Mouse (Mus musculus) midbrain, postnatal 0 days (tissue): Measurements from ENCODE around the gene Cct7. TPM values are rescaled to one million over a fixed set of nuclear protein-coding genes. Genes with fewer than 3 reads are reported as not detected.

Experiments used
- ATAC-seq: fragments of 200-750 bp; cut with Nextera tagmentation; 2 replicates; pipeline ENCODE4 v1.8.0; 2017; ENCODE audit warnings: moderate number of reproducible peaks, mild to moderate bottlenecking, moderate TSS enrichment, moderate library complexity; ENCODE audit not compliant: low FRiP score
- DNase-seq: peaks from one replicate; pipeline ENCODE4 v3.0.0-alpha.2; 2015; ENCODE audit warnings: low spot score
- H3K27ac ChIP-seq: fragments of 300-500 bp; sonication (generic); 2 replicates; pipeline ENCODE4 v1.5.1; 2014; ENCODE audit warnings: low read depth, mild to moderate bottlenecking, low read length, mixed read lengths
- H3K27me3 ChIP-seq: fragments of 300-500 bp; sonication (generic); 2 replicates; pipeline ENCODE4 v1.6.1; 2014; ENCODE audit warnings: low read length, control low read depth, mixed read lengths; ENCODE audit not compliant: insufficient read depth
- H3K36me3 ChIP-seq: fragments of 300-500 bp; sonication (generic); 2 replicates; pipeline ENCODE4 v1.6.1; 2014; ENCODE audit warnings: low read length, control low read depth, mixed read lengths; ENCODE audit not compliant: insufficient read depth
- H3K4me1 ChIP-seq: fragments of 300-500 bp; sonication (generic); 2 replicates; pipeline ENCODE4 v1.6.1; 2014; ENCODE audit warnings: mild to moderate bottlenecking, control low read depth, antibody characterized with exemption, low read length, mixed read lengths; ENCODE audit not compliant: insufficient read depth
- H3K4me2 ChIP-seq: fragments of 300-500 bp; sonication (generic); 2 replicates; pipeline ENCODE4 v1.6.1; 2014; ENCODE audit warnings: low read depth, mild to moderate bottlenecking, low read length, mixed read lengths; ENCODE audit not compliant: poor library complexity, severe bottlenecking
- H3K4me3 ChIP-seq: fragments of 300-500 bp; sonication (generic); 2 replicates; pipeline ENCODE4 v1.5.1; 2014; ENCODE audit warnings: low read depth, mild to moderate bottlenecking, low read length, moderate library complexity
- H3K9ac ChIP-seq: fragments of 300-500 bp; sonication (generic); replicated peaks from 2 replicates; pipeline ENCODE4 v1.6.1; 2014; ENCODE audit warnings: mild to moderate bottlenecking, low read length, moderate library complexity, mixed read lengths; ENCODE audit not compliant: poor library complexity, severe bottlenecking
- H3K9me3 ChIP-seq: fragments of 300-500 bp; sonication (generic); 2 replicates; pipeline ENCODE4 v1.6.1; 2016; ENCODE audit warnings: low read length, control low read depth
- CTCF ChIP-seq: IDR thresholded peaks from 2 replicates; pipeline ENCODE4 v1.5.1; 2016; ENCODE audit warnings: antibody characterized with exemption, mild to moderate bottlenecking
- WGBS: fragments of 180-500 bp; shearing (Covaris S2); extraction: QIAGEN DNeasy Blood & Tissue Kit; methylation state at CpG from one replicate; pipeline ENCODE4 v1.1.7; 2014; 5-methylcytosine and 5-hydroxymethylcytosine counted together
- polyA plus RNA-seq: library from polyadenylated mRNA; unstranded; fragments of >200 nt; fragmentation: Nextera tagmentation; extraction: Ambion mirVana; gene quantifications from 2 replicates; pipeline ENCODE4 v1.2.1, GENCODE M21; 2015
- total RNA-seq: library from RNA; depleted of rRNA; stranded (reverse); fragments of >200 nt; gene quantifications from 2 replicates; pipeline ENCODE4 v1.2.3, GENCODE M21; 2014; rRNA removed

The Cct7 gene
- total and polyA plus RNA-seq, 2 experiments from 2014 or later, result 176 to 502 TPM

GRCm38 (mm10) chr6:85512577-85513530 lies 61.5 kb downstream of the Cct7 start:
- no peak for TF ChIP-seq CTCF
- peak overlapping the region; percentile 19; the same call in 1 of the 2 replicates for H3K9ac ChIP-seq
- H3K27me3 ChIP-seq, result peaks cover 51% of the 10 kb centered on the region

GRCm38 (mm10) chr6:85513531-85513910 lies 62.2 kb downstream of the Cct7 start, which contains the start of gene Egr4:
Egr4 (minus strand) TSS chr6:85513589.
- peaks cover 6% of the 10 kb centered on the region for H3K4me1 ChIP-seq
- ATAC-seq (peak; percentile 74), DNase-seq (peak; percentile 74)
- under 1% methylated on average over 33 of the region's 38 CpGs for WGBS
- peak within 1 kb of the TSS; percentile 29; the same call in 1 of the 2 replicates for H3K9ac ChIP-seq
- H3K27ac ChIP-seq, result no peak within 1 kb of the TSS
- H3K4me3 ChIP-seq, result peak within 1 kb of the TSS; percentile 52
- H3K27me3 ChIP-seq, result peaks cover 51% of the 10 kb centered on the region
- no peaks in the 10 kb centered on the region for H3K9me3 ChIP-seq
- TF ChIP-seq CTCF, result no peak
- H3K4me2 ChIP-seq, result peak within 1 kb of the TSS; percentile 87
- no peaks in the 10 kb centered on the region for H3K36me3 ChIP-seq

More at GRCm38 (mm10) chr6:85512577-85513530, 61.5 kb downstream of the Cct7 start:
- under 1% methylated on average over 71 of the region's 90 CpGs for WGBS
- Histone ChIP-seq H3K27ac (no peak overlapping the region), H3K4me1 (peaks cover 6% of the 10 kb centered on the region), H3K9me3 (no peaks in the 10 kb centered on the region), H3K4me2 (peak overlapping the region; percentile 87), H3K36me3 (no peaks in the 10 kb centered on the region), H3K4me3 (peak overlapping the region; percentile 52)
- ATAC-seq (peak; percentile 1; the same call in 1 of the 2 replicates), DNase-seq (no peak)

DNA sequence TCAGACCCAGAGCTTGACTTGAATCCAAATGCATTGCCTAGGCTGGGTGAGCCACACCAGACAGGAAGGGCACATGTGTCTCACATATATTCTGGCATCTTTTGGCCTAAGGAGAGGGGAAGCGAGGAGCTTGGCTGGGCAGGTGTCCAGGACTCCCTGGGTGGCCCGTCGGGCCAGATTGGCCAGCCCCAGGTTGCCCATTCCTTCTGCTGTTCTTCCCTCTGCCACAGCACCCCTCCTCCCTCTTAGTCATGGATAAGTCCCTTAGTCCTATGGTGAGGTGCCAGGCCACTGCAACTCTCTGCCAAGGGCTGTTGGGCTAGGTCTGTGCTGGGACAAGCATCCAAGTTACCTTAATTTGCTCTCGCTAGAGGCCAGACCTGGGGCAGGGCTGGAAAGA lies 64.6 kb downstream of the Cct7 start:
- H3K4me1 ChIP-seq, result peaks cover 6% of the 10 kb centered on the region
- no peak for TF ChIP-seq CTCF
- WGBS, result 77% methylated on average over 4 of the region's 4 CpGs
- no peaks in the 10 kb centered on the region for H3K36me3 ChIP-seq
- H3K27ac ChIP-seq, result no peak overlapping the region
- no peak overlapping the region for H3K4me2 ChIP-seq
- H3K27me3 ChIP-seq, result peaks cover 43% of the 10 kb centered on the region
- ATAC-seq, result no peak
- no peaks in the 10 kb centered on the region for H3K9me3 ChIP-seq
- DNase-seq, result peak; percentile 76
- no peak overlapping the region for H3K9ac ChIP-seq
- H3K4me3 ChIP-seq, result no peak overlapping the region

Other genes with a start within 250 kb of the Cct7 start
- 98.6 and 135 TPM in 2 replicates for gene Sfxn5, start 118.1 kb upstream of the Cct7 start, total RNA-seq
- 76.1 and 76.3 TPM in 2 replicates for gene Sfxn5, start 118.1 kb upstream of the Cct7 start, polyA plus RNA-seq
- 52.9 and 65.5 TPM in 2 replicates for gene Rab11fip5, start 76.9 kb upstream of the Cct7 start, total RNA-seq
- 24.3 and 27.2 TPM in 2 replicates for gene Rab11fip5, start 76.9 kb upstream of the Cct7 start, polyA plus RNA-seq
- gene Noto, start 27.6 kb upstream of the Cct7 start, total RNA-seq, result not detected in 2 replicates
- gene Noto, start 27.6 kb upstream of the Cct7 start, polyA plus RNA-seq, result not detected in 2 replicates
- gene Smyd5, start 19.5 kb upstream of the Cct7 start, total RNA-seq, result 66.6 and 71.4 TPM in 2 replicates
- gene Smyd5, start 19.5 kb upstream of the Cct7 start, polyA plus RNA-seq, result 65.6 and 66.5 TPM in 2 replicates
- 8.6 and 9.7 TPM in 2 replicates for gene Pradc1, start 456 bp downstream of the Cct7 start, total RNA-seq
- gene Pradc1, start 456 bp downstream of the Cct7 start, polyA plus RNA-seq, result 25.3 and 28.2 TPM in 2 replicates
- 58.1 and 67.3 TPM in 2 replicates for gene Fbxo41, start 51.5 kb downstream of the Cct7 start, total RNA-seq
- 12.1 and 13.3 TPM in 2 replicates for gene Fbxo41, start 51.5 kb downstream of the Cct7 start, polyA plus RNA-seq
- gene Egr4, start 62.1 kb downstream of the Cct7 start, total RNA-seq, result 0.77 and 0.90 TPM in 2 replicates
- 0.12 and 0.19 TPM in 2 replicates for gene Egr4, start 62.1 kb downstream of the Cct7 start, polyA plus RNA-seq
- 15.3 and 19.8 TPM in 2 replicates for gene Alms1, start 136.0 kb downstream of the Cct7 start, total RNA-seq
- 1.9 and 2.5 TPM in 2 replicates for gene Alms1, start 136.0 kb downstream of the Cct7 start, polyA plus RNA-seq